Mouse (Mus musculus) brown adipose tissue, adult 24 weeks (tissue): Measurements from ENCODE around the gene Sipa1l1. TPM values are rescaled to one million over a fixed set of nuclear protein-coding genes. Genes with fewer than 3 reads are reported as not detected.

ENCODE experiments used
- H3K27ac ChIP-seq: fragments of 200-500 bp; replicated peaks from 2 replicates; pipeline ENCODE4 v1.5.1; 2012; ENCODE audit warnings: low read depth, mild to moderate bottlenecking, low read length
- H3K4me1 ChIP-seq: fragments of 200-500 bp; 2 replicates; pipeline ENCODE4 v1.6.1; 2012; ENCODE audit warnings: low read length, mixed read lengths; ENCODE audit not compliant: control insufficient read depth, insufficient read depth, insufficient read length
- H3K4me3 ChIP-seq: fragments of 200-500 bp; 2 replicates; pipeline ENCODE4 v1.5.1; 2012; ENCODE audit warnings: low read depth, mild to moderate bottlenecking, low read length, moderate library complexity; ENCODE audit not compliant: insufficient read depth
- polyA plus RNA-seq: library from polyadenylated mRNA; stranded (reverse); fragments of >200 nt; gene quantifications from 2 replicates; pipeline ENCODE4 v1.2.4, GENCODE M21; 2012; ENCODE audit not compliant: missing spikeins, insufficient read depth, insufficient read length

The Sipa1l1 gene
- polyA plus RNA-seq, 1 experiment: 29.7 TPM

- Histone ChIP-seq H3K4me3 (no peak overlapping the region), H3K27ac (no peak overlapping the region), H3K4me1 (no peaks in the 10 kb centered on the region)
Observed at GRCm38 (mm10) chr12:82419027-82419426, 249.9 kb downstream of the Sipa1l1 start.

- Histone ChIP-seq H3K4me3 (no peak overlapping the region), H3K4me1 (no peaks in the 10 kb centered on the region), H3K27ac (no peak overlapping the region)
Observed at GRCm38 (mm10) chr12:82424783-82425182, 255.7 kb downstream of the Sipa1l1 start.

DNA sequence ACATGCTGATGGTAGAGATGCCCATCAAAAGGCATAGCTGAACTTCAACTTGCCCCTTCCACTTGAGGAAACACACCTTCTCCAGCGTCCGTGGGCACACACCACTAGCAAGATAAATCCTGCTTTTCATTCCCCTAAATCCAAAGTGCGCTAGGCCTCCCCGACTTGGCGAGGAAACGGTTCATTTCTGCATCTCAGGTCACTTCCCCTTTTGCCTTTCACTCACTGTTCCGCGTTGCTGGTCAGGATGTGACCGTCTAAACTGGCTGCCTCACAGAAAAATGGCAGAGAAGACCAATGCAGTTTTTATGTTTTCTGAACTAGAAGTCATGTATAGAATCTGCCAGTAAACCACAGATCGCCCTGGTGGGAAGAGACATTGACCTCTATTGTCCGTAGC is 256.7 kb downstream of the Sipa1l1 start:
- Histone ChIP-seq H3K4me1 (no peaks in the 10 kb centered on the region), H3K4me3 (no peak overlapping the region), H3K27ac (no peak overlapping the region)

DNA sequence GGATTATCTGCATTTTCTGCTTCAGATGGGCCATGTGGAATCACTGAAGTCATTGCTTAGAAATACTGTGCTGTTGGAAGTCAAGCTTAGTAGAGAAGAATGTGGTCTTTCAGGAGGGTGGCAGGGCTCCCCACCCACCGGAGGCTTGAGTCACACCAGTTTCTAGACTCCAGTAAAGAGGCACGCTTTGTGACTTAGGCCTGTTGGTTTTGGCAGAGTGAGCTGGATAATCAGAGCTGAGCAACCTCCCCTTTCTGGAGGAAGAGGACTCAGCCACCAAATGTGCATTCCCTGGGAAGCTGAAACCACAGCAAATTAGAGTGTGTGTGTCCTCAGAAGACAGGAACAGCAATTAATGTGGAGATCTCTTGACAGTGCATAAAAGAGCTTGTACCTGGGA is 258.3 kb downstream of the Sipa1l1 start:
- no peak overlapping the region for H3K4me3 ChIP-seq
- no peaks in the 10 kb centered on the region for H3K4me1 ChIP-seq
- no peak overlapping the region for H3K27ac ChIP-seq

DNA sequence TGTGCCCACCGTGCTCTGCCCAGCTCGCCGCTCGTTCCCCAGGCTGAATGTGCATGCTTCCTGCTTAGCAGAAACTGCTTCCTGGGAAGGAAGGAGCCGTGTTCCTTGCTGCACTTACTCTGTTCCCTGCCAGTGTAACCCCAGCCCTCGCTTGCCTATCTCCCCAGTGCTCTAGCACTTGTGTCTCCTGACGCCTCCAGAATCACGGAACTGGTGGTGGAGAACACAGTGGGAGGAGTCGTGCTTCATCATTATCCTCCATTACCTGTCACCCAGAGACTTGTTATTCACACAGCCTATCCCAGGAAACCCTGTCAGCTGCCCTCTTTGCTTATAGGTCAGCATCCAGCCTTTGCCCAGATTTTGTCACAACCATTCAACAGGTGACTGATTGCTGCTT is 259.3 kb downstream of the Sipa1l1 start:
- no peaks in the 10 kb centered on the region for H3K4me1 ChIP-seq
- H3K4me3 ChIP-seq: no peak overlapping the region

DNA sequence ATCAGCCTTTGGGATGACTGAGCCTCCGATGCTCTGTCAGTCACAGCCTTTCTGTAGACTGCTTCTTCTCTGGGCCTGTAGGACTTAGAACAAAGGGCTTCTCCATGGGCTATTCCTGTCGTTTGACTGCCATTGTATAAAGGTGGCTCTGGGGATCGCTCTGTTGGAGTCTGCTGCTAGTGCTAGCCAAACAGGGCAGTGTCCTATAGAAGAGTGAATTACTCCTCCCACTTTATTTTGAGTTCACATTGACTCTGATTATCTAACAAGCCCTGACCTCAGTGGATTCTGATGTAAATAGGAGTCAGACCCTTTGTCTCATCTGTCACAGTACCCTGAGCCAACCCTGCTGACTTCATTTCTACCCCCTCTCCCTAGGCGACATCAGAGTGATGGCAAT is 264.2 kb downstream of the Sipa1l1 start:
- no peaks in the 10 kb centered on the region for H3K4me1 ChIP-seq
- no peak overlapping the region for H3K27ac ChIP-seq
- no peak overlapping the region for H3K4me3 ChIP-seq

More for the DNA sequence above, 259.3 kb downstream of the Sipa1l1 start:
- H3K27ac ChIP-seq: no peak overlapping the region

GRCm38 (mm10) chr12:82434591-82434990 is 265.5 kb downstream of the Sipa1l1 start:
- H3K4me1 ChIP-seq: no peaks in the 10 kb centered on the region
- no peak overlapping the region for H3K4me3 ChIP-seq
- no peak overlapping the region for H3K27ac ChIP-seq

DNA sequence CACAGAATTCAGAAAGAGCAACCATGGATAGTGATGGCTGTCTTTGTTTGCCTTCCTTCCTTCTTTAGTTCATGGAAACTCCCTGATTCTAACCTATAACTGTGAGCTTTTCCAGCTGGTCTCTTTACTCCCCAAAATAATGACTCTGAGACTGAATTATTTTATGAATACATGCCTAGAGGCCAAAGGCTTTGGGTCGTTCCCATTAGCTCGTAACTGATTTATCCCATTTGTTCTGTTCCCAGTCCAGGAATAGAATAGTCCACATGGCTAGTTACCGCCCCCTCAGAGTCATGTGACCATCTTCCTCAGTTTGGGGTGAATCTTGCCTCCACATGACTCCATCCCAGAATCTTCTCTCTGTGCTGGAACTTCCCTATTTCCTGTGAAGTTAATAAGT is 272.4 kb downstream of the Sipa1l1 start:
- Histone ChIP-seq H3K4me3 (no peak overlapping the region), H3K27ac (no peak overlapping the region), H3K4me1 (no peaks in the 10 kb centered on the region)

- H3K4me1 ChIP-seq: no peaks in the 10 kb centered on the region
- H3K27ac ChIP-seq: no peak overlapping the region
- no peak overlapping the region for H3K4me3 ChIP-seq
Observed at GRCm38 (mm10) chr12:82446609-82447024, 277.5 kb downstream of the Sipa1l1 start.

- no peaks in the 10 kb centered on the region for H3K4me1 ChIP-seq
- no peak overlapping the region for H3K27ac ChIP-seq
- no peak overlapping the region for H3K4me3 ChIP-seq
Observed at GRCm38 (mm10) chr12:82448129-82448815, 279.2 kb downstream of the Sipa1l1 start.

- no peak overlapping the region for H3K4me3 ChIP-seq
- H3K4me1 ChIP-seq: no peaks in the 10 kb centered on the region
- H3K27ac ChIP-seq: no peak overlapping the region
Observed at GRCm38 (mm10) chr12:82452428-82452827, 283.3 kb downstream of the Sipa1l1 start.

DNA sequence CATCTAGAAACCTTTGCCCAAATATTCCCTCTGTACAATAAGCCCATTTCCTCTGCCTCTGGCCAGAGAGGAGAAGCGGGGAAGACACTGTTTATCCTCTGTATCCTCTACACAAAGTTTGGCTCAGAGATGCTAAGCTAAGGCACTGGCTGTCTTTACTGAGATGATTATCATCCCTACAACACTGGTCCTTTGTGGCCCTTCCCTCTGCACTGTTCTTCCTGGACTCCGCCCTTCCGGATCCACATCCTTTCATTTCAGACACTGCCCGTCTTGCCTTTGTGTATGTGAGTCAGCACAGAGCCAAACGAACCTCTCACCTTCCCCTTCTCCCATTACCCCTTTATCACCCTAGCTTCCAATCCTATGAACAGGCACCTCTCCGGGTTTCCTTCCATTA is 285.3 kb downstream of the Sipa1l1 start:
- H3K4me1 ChIP-seq: no peaks in the 10 kb centered on the region
- no peak overlapping the region for H3K27ac ChIP-seq

GRCm38 (mm10) chr12:82455700-82456413 is 286.7 kb downstream of the Sipa1l1 start:
- H3K4me3 ChIP-seq: no peak overlapping the region
- no peak overlapping the region for H3K27ac ChIP-seq
- H3K4me1 ChIP-seq: no peaks in the 10 kb centered on the region

More for the DNA sequence above, 285.3 kb downstream of the Sipa1l1 start:
- H3K4me3 ChIP-seq: no peak overlapping the region

DNA sequence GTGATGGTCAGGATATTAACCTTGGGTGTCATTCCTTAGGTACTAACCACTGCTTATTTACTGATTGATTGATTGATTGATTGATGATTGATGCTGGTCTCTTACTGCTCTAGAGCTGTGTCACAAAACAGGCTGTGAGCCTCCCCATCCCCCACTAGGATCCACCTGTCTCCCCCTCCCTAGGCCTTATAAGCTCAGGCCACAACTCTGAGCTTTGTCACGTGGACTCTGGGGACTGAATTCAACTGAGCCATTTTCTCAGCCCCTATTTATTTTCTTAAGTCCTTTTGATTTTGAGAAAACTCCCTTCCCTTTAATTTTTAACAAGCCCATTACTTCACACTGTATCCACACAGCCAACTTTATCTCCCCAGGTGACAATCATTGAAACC is 287.3 kb downstream of the Sipa1l1 start:
- Histone ChIP-seq H3K4me1 (no peaks in the 10 kb centered on the region), H3K4me3 (no peak overlapping the region), H3K27ac (no peak overlapping the region)

DNA sequence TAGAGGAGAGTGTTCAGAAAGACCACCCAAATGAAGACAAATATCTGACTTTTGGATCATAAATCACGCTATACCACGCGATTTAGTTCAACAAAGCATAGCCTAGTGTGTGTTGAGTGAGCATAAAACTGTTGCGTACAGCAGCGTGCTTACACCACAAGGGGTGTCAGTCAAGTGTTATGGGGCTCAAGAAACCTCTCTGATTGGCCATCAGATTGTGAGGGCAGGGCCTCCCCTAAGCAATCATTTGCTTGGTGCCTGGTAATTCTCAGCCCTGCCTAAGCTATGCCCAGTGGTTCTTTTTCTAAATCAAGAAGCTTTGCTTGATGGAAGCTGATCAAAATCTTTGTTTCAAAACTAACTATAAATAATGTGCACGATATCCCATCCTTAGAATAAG is 288.5 kb downstream of the Sipa1l1 start:
- Histone ChIP-seq H3K27ac (no peak overlapping the region), H3K4me1 (no peaks in the 10 kb centered on the region), H3K4me3 (no peak overlapping the region)

GRCm38 (mm10) chr12:82458017-82458416 is 288.9 kb downstream of the Sipa1l1 start:
- no peak overlapping the region for H3K27ac ChIP-seq
- no peak overlapping the region for H3K4me3 ChIP-seq
- no peaks in the 10 kb centered on the region for H3K4me1 ChIP-seq
